In genomic region chr8:30916184-30916751, GRCm38 (mm10) we compare ENCODE assay signal across 8 mouse cellular contexts.
A peak's percentile ranks its signal among the peaks of the same experiment; 100 is the strongest.
DNase-seq lines count a peak whose midpoint lies in the region; ATAC-seq lines count a peak whose summit lies in the region.

No protein-coding gene starts in this region.

- H3K27ac ChIP-seq in forebrain, embryonic 15.5 days (replicated peaks): peak overlapping the region; percentile 87
- no peak overlapping the region for H3K27ac ChIP-seq in midbrain, embryonic 11.5 days (ENCODE audit: low read depth, low read length)

- no peaks in the 10 kb centered on the region for H3K9me3 ChIP-seq in forebrain, embryonic 15.5 days
- H3K9me3 ChIP-seq in midbrain, embryonic 11.5 days (ENCODE audit: control insufficient read depth, low read length): no peaks in the 10 kb centered on the region

- H3K9ac ChIP-seq in forebrain, embryonic 15.5 days (replicated peaks): peak overlapping the region; percentile 47
- H3K9ac ChIP-seq in midbrain, embryonic 11.5 days (ENCODE audit: low read length): peak overlapping the region; percentile 76

- WGBS in forebrain, embryonic 15.5 days: 2% methylated on average over 12 of the region's 12 CpGs
- 12% methylated on average over 12 of the region's 12 CpGs for WGBS in midbrain, embryonic 11.5 days

- peak overlapping the region; percentile 42 for H3K4me3 ChIP-seq in forebrain, embryonic 15.5 days
- H3K4me3 ChIP-seq in midbrain, embryonic 11.5 days (ENCODE audit: low read depth, low read length): peak overlapping the region; percentile 34

- H3K27me3 ChIP-seq in forebrain, embryonic 15.5 days: no peaks in the 10 kb centered on the region
- no peaks in the 10 kb centered on the region for H3K27me3 ChIP-seq in midbrain, embryonic 11.5 days (ENCODE audit: control insufficient read depth, insufficient read depth, low read length)

- H3K4me2 ChIP-seq in forebrain, embryonic 15.5 days (replicated peaks): peak overlapping the region; percentile 71
- peak overlapping the region; percentile 71 for H3K4me2 ChIP-seq in midbrain, embryonic 11.5 days

- H3K36me3 ChIP-seq in forebrain, embryonic 15.5 days: no peaks in the 10 kb centered on the region
- H3K36me3 ChIP-seq in midbrain, embryonic 11.5 days (ENCODE audit: control insufficient read depth, insufficient read depth, low read length): no peaks in the 10 kb centered on the region

- H3K4me1 ChIP-seq in forebrain, embryonic 15.5 days: peaks cover 27% of the 10 kb centered on the region
- peaks cover 4% of the 10 kb centered on the region for H3K4me1 ChIP-seq in midbrain, embryonic 11.5 days (ENCODE audit: control insufficient read depth, insufficient read depth, low read length)

- ATAC-seq in forebrain, embryonic 15.5 days (replicated peaks): peak; percentile 78
- peak; percentile 33 for ATAC-seq in midbrain, embryonic 11.5 days (ENCODE audit: low FRiP score)

- DNase-seq in cerebellum, adult 8-10 months: peak; percentile 4
- DNase-seq in cerebellum, adult 11-12 months: no peak
- peak; percentile 16 for DNase-seq in R1 (ENCODE audit: low read depth, low spot score)
- DNase-seq in layer of hippocampus, postnatal 10 days (ENCODE audit: low spot score in 2 of 2): peak; percentile 34 to 36
- peak; percentile 95 for DNase-seq in midbrain, embryonic 11.5 days (ENCODE audit: low spot score, missing footprints)
- DNase-seq in gastrocnemius, adult 18-20 months (ENCODE audit: low spot score): no peak
- DNase-seq in spleen, postnatal 36 days (ENCODE audit: low spot score in 2 of 2): no peak

Comparison
In these comparisons a context has a peak if more than half of its experiments do, and no peak if none do; other contexts are left out.
1. DNase-seq: peak in cerebellum, adult 8-10 months (single experiment), R1 (single experiment), layer of hippocampus, postnatal 10 days (2 of 2) and midbrain, embryonic 11.5 days (single experiment); none in cerebellum, adult 11-12 months (single experiment), gastrocnemius, adult 18-20 months (single experiment) and spleen, postnatal 36 days (0 of 2).